Mouse (Mus musculus): ENCODE results near the gene Usp39.

GRCm38 (mm10) chr6:72378510-72379234 lies 33.7 kb upstream of the Usp39 start:
- no peak for TF ChIP-seq POLR2A (IDR thresholded peaks at IDR 0.05; ENCODE audit: insufficient read length, low read depth)
- no peak for TF ChIP-seq TCF12 (IDR thresholded peaks at IDR 0.05; ENCODE audit: insufficient read depth, poor library complexity, severe bottlenecking)
- no peak for TF ChIP-seq MYOD1 (IDR thresholded peaks at IDR 0.05; ENCODE audit: control insufficient read depth in 1 of 3, insufficient read length in 2 of 3, low read depth in 2 of 3)
